Mouse (Mus musculus) midbrain, embryonic 13.5 days (tissue): ENCODE results near the gene Dync2li1. TPM values are rescaled to one million over a fixed set of nuclear protein-coding genes. Genes with fewer than 3 reads are reported as not detected.

Experiments used
- ATAC-seq: fragments of 200-750 bp; cut with Nextera tagmentation; 2 replicates; pipeline ENCODE4 v1.8.0; 2017; ENCODE audit warnings: mild to moderate bottlenecking, moderate TSS enrichment, moderate library complexity
- H3K27ac ChIP-seq: fragments of 300-500 bp; sonication (generic); 2 replicates; pipeline ENCODE4 v1.5.1; 2015; ENCODE audit warnings: inconsistent platforms, mild to moderate bottlenecking, moderate library complexity
- H3K27me3 ChIP-seq: fragments of 300-500 bp; sonication (generic); 2 replicates; pipeline ENCODE4 v1.6.1; 2015; ENCODE audit warnings: mild to moderate bottlenecking, inconsistent platforms
- H3K36me3 ChIP-seq: fragments of 300-500 bp; sonication (generic); 2 replicates; pipeline ENCODE4 v1.6.1; 2015; ENCODE audit warnings: mild to moderate bottlenecking, inconsistent platforms
- H3K4me1 ChIP-seq: fragments of 300-500 bp; sonication (generic); replicated peaks from 2 replicates; pipeline ENCODE4 v1.6.1; 2015; ENCODE audit warnings: inconsistent platforms
- H3K4me2 ChIP-seq: fragments of 300-500 bp; sonication (generic); replicated peaks from 2 replicates; pipeline ENCODE4 v1.6.1; 2015; ENCODE audit warnings: moderate library complexity, mild to moderate bottlenecking, inconsistent platforms
- H3K4me3 ChIP-seq: fragments of 300-500 bp; sonication (generic); replicated peaks from 2 replicates; pipeline ENCODE4 v1.5.1; 2015; ENCODE audit warnings: mild to moderate bottlenecking, inconsistent platforms
- H3K9ac ChIP-seq: fragments of 300-500 bp; sonication (generic); replicated peaks from 2 replicates; pipeline ENCODE4 v1.6.1; 2015; ENCODE audit warnings: mild to moderate bottlenecking, inconsistent platforms
- H3K9me3 ChIP-seq: fragments of 300-500 bp; sonication (generic); 2 replicates; pipeline ENCODE4 v1.6.1; 2016; ENCODE audit warnings: mild to moderate bottlenecking, inconsistent platforms
- WGBS: fragments of 180-500 bp; shearing (Covaris S2); methylation state at CpG from one replicate; pipeline ENCODE4 v1.1.7; 2015; 5-methylcytosine and 5-hydroxymethylcytosine counted together
- polyA plus RNA-seq: library from polyadenylated mRNA; unstranded; fragments of >200 nt; fragmentation: Nextera tagmentation; extraction: Ambion mirVana; gene quantifications from 2 replicates; pipeline ENCODE4 v1.2.1, GENCODE M21; 2015

Gene Dync2li1
- polyA plus RNA-seq, 1 experiment from 2014 or later, result 33.3 TPM

- H3K4me2 ChIP-seq, result no peak overlapping the region
- H3K9me3 ChIP-seq, result no peaks in the 10 kb centered on the region; the same call in 1 of the 2 replicates
- no peak overlapping the region for H3K27ac ChIP-seq
- no peaks in the 10 kb centered on the region for H3K4me1 ChIP-seq
- H3K4me3 ChIP-seq, result no peak overlapping the region
- no peak for ATAC-seq
- H3K27me3 ChIP-seq, result no peaks in the 10 kb centered on the region
- H3K9ac ChIP-seq, result no peak overlapping the region
- WGBS, result 83% methylated on average over 11 of the region's 11 CpGs
- peaks cover 14% of the 10 kb centered on the region for H3K36me3 ChIP-seq
Observed at GRCm38 (mm10) chr17:84615811-84616210, 10.5 kb upstream of the Dync2li1 start.

- H3K27ac ChIP-seq, result no peak overlapping the region
- no peak overlapping the region for H3K4me3 ChIP-seq
- H3K4me1 ChIP-seq, result no peaks in the 10 kb centered on the region
- WGBS, result 88% methylated on average over 6 of the region's 6 CpGs
- H3K36me3 ChIP-seq, result peaks cover 14% of the 10 kb centered on the region
- H3K9me3 ChIP-seq, result no peaks in the 10 kb centered on the region; the same call in 1 of the 2 replicates
- ATAC-seq, result no peak
- H3K4me2 ChIP-seq, result no peak overlapping the region
- no peak overlapping the region for H3K9ac ChIP-seq
- no peaks in the 10 kb centered on the region for H3K27me3 ChIP-seq
Observed at GRCm38 (mm10) chr17:84616526-84617074, 9.7 kb upstream of the Dync2li1 start.

GRCm38 (mm10) chr17:84617953-84618352, 8.3 kb upstream of the Dync2li1 start:
- Histone ChIP-seq H3K9me3 (no peaks in the 10 kb centered on the region; the same call in 1 of the 2 replicates), H3K9ac (no peak overlapping the region), H3K36me3 (peaks cover 9% of the 10 kb centered on the region), H3K27ac (no peak overlapping the region), H3K4me3 (no peak overlapping the region), H3K27me3 (no peaks in the 10 kb centered on the region), H3K4me2 (no peak overlapping the region), H3K4me1 (no peaks in the 10 kb centered on the region)
- 89% methylated on average over 6 of the region's 6 CpGs for WGBS
- ATAC-seq, result no peak

GRCm38 (mm10) chr17:84619112-84619511, 7.2 kb upstream of the Dync2li1 start:
- WGBS, result 83% methylated on average over 7 of the region's 7 CpGs

GRCm38 (mm10) chr17:84620076-84620475, 6.2 kb upstream of the Dync2li1 start:
- Histone ChIP-seq H3K4me2 (no peak overlapping the region), H3K9ac (no peak overlapping the region), H3K4me3 (no peak overlapping the region), H3K27me3 (no peaks in the 10 kb centered on the region), H3K9me3 (no peaks in the 10 kb centered on the region), H3K27ac (no peak overlapping the region), H3K36me3 (no peaks in the 10 kb centered on the region), H3K4me1 (no peaks in the 10 kb centered on the region)
- 82% methylated on average over 3 of the region's 3 CpGs for WGBS
- ATAC-seq, result no peak

More at GRCm38 (mm10) chr17:84619112-84619511, 7.2 kb upstream of the Dync2li1 start:
- no peak overlapping the region for H3K27ac ChIP-seq
- H3K9ac ChIP-seq, result no peak overlapping the region
- no peak overlapping the region for H3K4me3 ChIP-seq
- H3K9me3 ChIP-seq, result no peaks in the 10 kb centered on the region
- no peaks in the 10 kb centered on the region for H3K27me3 ChIP-seq
- ATAC-seq, result no peak
- peaks cover 2% of the 10 kb centered on the region for H3K36me3 ChIP-seq
- H3K4me2 ChIP-seq, result no peak overlapping the region
- no peaks in the 10 kb centered on the region for H3K4me1 ChIP-seq

GRCm38 (mm10) chr17:84620610-84621009, 5.7 kb upstream of the Dync2li1 start:
- ATAC-seq, result no peak
- Histone ChIP-seq H3K9me3 (no peaks in the 10 kb centered on the region), H3K4me2 (no peak overlapping the region), H3K4me3 (no peak overlapping the region), H3K4me1 (no peaks in the 10 kb centered on the region), H3K27me3 (no peaks in the 10 kb centered on the region), H3K9ac (no peak overlapping the region), H3K36me3 (no peaks in the 10 kb centered on the region), H3K27ac (no peak overlapping the region)
- 88% methylated on average over 6 of the region's 6 CpGs for WGBS

GRCm38 (mm10) chr17:84621209-84621608, 5.1 kb upstream of the Dync2li1 start:
- H3K36me3 ChIP-seq, result no peaks in the 10 kb centered on the region
- no peak for ATAC-seq
- 0 out of 2 replicates have a peak, but pooled peaks cover 2% of the 10 kb centered on the region for H3K4me1 ChIP-seq
- no peak overlapping the region for H3K4me3 ChIP-seq
- no peak overlapping the region for H3K27ac ChIP-seq
- no peak overlapping the region for H3K9ac ChIP-seq
- 82% methylated on average over 6 of the region's 6 CpGs for WGBS
- H3K4me2 ChIP-seq, result no peak overlapping the region
- H3K27me3 ChIP-seq, result no peaks in the 10 kb centered on the region
- no peaks in the 10 kb centered on the region for H3K9me3 ChIP-seq

- no peaks in the 10 kb centered on the region for H3K27me3 ChIP-seq
Observed at GRCm38 (mm10) chr17:84622028-84622427, 4.3 kb upstream of the Dync2li1 start.

GRCm38 (mm10) chr17:84622873-84623272, 3.4 kb upstream of the Dync2li1 start:
- no peaks in the 10 kb centered on the region for H3K27me3 ChIP-seq
- peaks cover 7% of the 10 kb centered on the region for H3K4me1 ChIP-seq
- WGBS, result 65% methylated on average over 2 of the region's 2 CpGs
- H3K27ac ChIP-seq, result no peak overlapping the region
- ATAC-seq, result no peak
- H3K4me3 ChIP-seq, result no peak overlapping the region
- H3K9ac ChIP-seq, result no peak overlapping the region
- no peaks in the 10 kb centered on the region for H3K36me3 ChIP-seq
- no peaks in the 10 kb centered on the region for H3K9me3 ChIP-seq
- no peak overlapping the region for H3K4me2 ChIP-seq

More at GRCm38 (mm10) chr17:84622028-84622427, 4.3 kb upstream of the Dync2li1 start:
- Histone ChIP-seq H3K4me2 (no peak overlapping the region), H3K9ac (no peak overlapping the region), H3K4me3 (no peak overlapping the region), H3K9me3 (no peaks in the 10 kb centered on the region), H3K27ac (no peak overlapping the region), H3K36me3 (no peaks in the 10 kb centered on the region), H3K4me1 (peaks cover 6% of the 10 kb centered on the region)
- no peak for ATAC-seq
- WGBS, result 86% methylated on average over 4 of the region's 4 CpGs

GRCm38 (mm10) chr17:84626857-84627305, 585 bp downstream of the Dync2li1 start:
- peak; percentile 80 for ATAC-seq
- H3K4me2 ChIP-seq, result peak overlapping the region; percentile 65
- WGBS, result 32% methylated on average over 9 of the region's 9 CpGs
- peak overlapping the region; percentile 82 for H3K9ac ChIP-seq
- H3K27ac ChIP-seq, result no peak overlapping the region
- H3K4me1 ChIP-seq, result peaks cover 7% of the 10 kb centered on the region
- no peaks in the 10 kb centered on the region for H3K27me3 ChIP-seq
- H3K36me3 ChIP-seq, result no peaks in the 10 kb centered on the region
- H3K9me3 ChIP-seq, result no peaks in the 10 kb centered on the region
- H3K4me3 ChIP-seq, result peak overlapping the region; percentile 69

GRCm38 (mm10) chr17:84627721-84628120, 1.4 kb downstream of the Dync2li1 start:
- WGBS, result 85% methylated on average over 10 of the region's 10 CpGs
- no peaks in the 10 kb centered on the region for H3K9me3 ChIP-seq

GRCm38 (mm10) chr17:84628611-84629010, 2.3 kb downstream of the Dync2li1 start:
- Histone ChIP-seq H3K27me3 (no peaks in the 10 kb centered on the region), H3K36me3 (no peaks in the 10 kb centered on the region), H3K9ac (no peak overlapping the region), H3K4me3 (no peak overlapping the region), H3K4me2 (no peak overlapping the region), H3K9me3 (no peaks in the 10 kb centered on the region), H3K27ac (no peak overlapping the region), H3K4me1 (peaks cover 7% of the 10 kb centered on the region)
- no peak for ATAC-seq
- 88% methylated on average over 9 of the region's 9 CpGs for WGBS

More at GRCm38 (mm10) chr17:84627721-84628120, 1.4 kb downstream of the Dync2li1 start:
- ATAC-seq, result no peak
- Histone ChIP-seq H3K27ac (no peak overlapping the region), H3K9ac (no peak overlapping the region), H3K4me3 (no peak overlapping the region), H3K4me1 (peaks cover 7% of the 10 kb centered on the region), H3K4me2 (no peak overlapping the region), H3K27me3 (no peaks in the 10 kb centered on the region), H3K36me3 (no peaks in the 10 kb centered on the region)

- H3K9me3 ChIP-seq, result no peaks in the 10 kb centered on the region
- no peak overlapping the region for H3K4me2 ChIP-seq
- peaks cover 7% of the 10 kb centered on the region for H3K4me1 ChIP-seq
- H3K4me3 ChIP-seq, result no peak overlapping the region
- H3K27ac ChIP-seq, result no peak overlapping the region
- H3K36me3 ChIP-seq, result no peaks in the 10 kb centered on the region
- WGBS, result 93% methylated on average over 6 of the region's 6 CpGs
- H3K27me3 ChIP-seq, result no peaks in the 10 kb centered on the region
- no peak for ATAC-seq
- H3K9ac ChIP-seq, result no peak overlapping the region
Observed at GRCm38 (mm10) chr17:84631836-84632235, 5.5 kb downstream of the Dync2li1 start.
